35 mouse cellular contexts compared by ENCODE assay signal in the genomic region with DNA sequence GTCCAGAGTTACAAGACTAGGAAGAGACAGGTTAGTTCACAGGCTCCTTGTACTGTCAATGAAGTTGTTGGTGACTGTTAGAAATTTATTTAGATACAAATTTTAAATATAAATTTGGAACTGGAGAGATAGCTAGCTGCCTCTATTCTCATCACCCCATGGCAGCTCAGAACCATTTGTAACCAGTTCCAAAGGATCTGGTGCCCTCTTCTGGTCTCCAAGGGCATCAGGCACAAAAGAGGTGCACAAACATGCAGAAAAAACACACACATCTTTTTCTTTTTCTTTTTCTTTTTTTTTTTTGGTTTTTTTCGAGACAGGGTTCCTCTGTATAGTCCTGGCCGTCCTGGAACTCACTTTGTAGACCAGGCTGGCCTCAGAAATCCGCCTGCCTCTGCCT. TPM values are rescaled to one million over a fixed set of nuclear protein-coding genes. Genes with fewer than 3 reads are reported as not detected.
A peak's percentile ranks its signal among the peaks of the same experiment; 100 is the strongest.
DNase-seq lines count a peak whose midpoint lies in the region; ATAC-seq and TF ChIP-seq lines count a peak whose summit lies in the region.
"Had no signal": no experiment of that assay in that cellular context is flagged by ENCODE, and none has a peak within 500 bp of the region (broad histone marks: within the 10 kb centered on the region; RNA-seq: fewer than 3 reads in every experiment).

No protein-coding gene starts in this region.

- H3K79me2 ChIP-seq in heart, adult 2 months (replicated peaks; ENCODE audit: control insufficient read depth, insufficient read depth, low read length): peaks cover 3% of the 10 kb centered on the region

- no peak overlapping the region for H3K4me2 ChIP-seq in liver, embryonic 14.5 days (ENCODE audit: low read depth)
- H3K4me2 ChIP-seq: embryonic facial prominence, embryonic 12.5 days; heart, embryonic 12.5 days; hindbrain, embryonic 14.5 days; limb, embryonic 13.5 days; liver, embryonic 13.5 days; lung, embryonic 14.5 days; neural tube, embryonic 12.5 days had no signal

- H3K9me3 ChIP-seq in liver, embryonic 14.5 days (ENCODE audit: control insufficient read depth, low read length): no peaks in the 10 kb centered on the region
- no peaks in the 10 kb centered on the region for H3K9me3 ChIP-seq in E14TG2a.4 (ENCODE audit: low read length)
- H3K9me3 ChIP-seq in limb, embryonic 10.5 days (replicated peaks): no peaks in the 10 kb centered on the region
- H3K9me3 ChIP-seq: embryonic facial prominence, embryonic 12.5 days; G1E; heart, embryonic 12.5 days; liver, embryonic 13.5 days; midbrain, embryonic 10.5 days; neural tube, embryonic 12.5 days had no signal

- H3K27me3 ChIP-seq in heart, adult 2 months (ENCODE audit: control insufficient read depth, insufficient read depth, low read length): no peaks in the 10 kb centered on the region
- H3K27me3 ChIP-seq in liver, embryonic 14.5 days (ENCODE audit: control insufficient read depth, insufficient read depth, low read length): no peaks in the 10 kb centered on the region
- H3K27me3 ChIP-seq in E14TG2a.4 (ENCODE audit: insufficient read depth, low read length): no peaks in the 10 kb centered on the region
- H3K27me3 ChIP-seq in limb, embryonic 10.5 days (ENCODE audit: low read depth, poor library complexity, severe bottlenecking): no peaks in the 10 kb centered on the region
- H3K27me3 ChIP-seq: embryonic facial prominence, embryonic 12.5 days; heart, embryonic 12.5 days; limb, embryonic 13.5 days; liver, embryonic 13.5 days; neural tube, embryonic 12.5 days had no signal

- 93% methylated on average over 3 of the region's 3 CpGs for WGBS in heart, adult 2 months
- 68% methylated on average over 3 of the region's 3 CpGs for WGBS in liver, embryonic 14.5 days (ENCODE audit: insufficient replicate concordance)
- 92% methylated on average over 3 of the region's 3 CpGs for WGBS in limb, embryonic 10.5 days

- H3K4me1 ChIP-seq in heart, adult 2 months (ENCODE audit: control insufficient read depth, insufficient read depth, low read length): peaks cover 1% of the 10 kb centered on the region
- H3K4me1 ChIP-seq in liver, embryonic 14.5 days (replicated peaks; ENCODE audit: control insufficient read depth in 2 of 2, insufficient read depth in 2 of 2, low read length in 1 of 2): no peaks in the 10 kb centered on the region
- peaks cover 7% of the 10 kb centered on the region for H3K4me1 ChIP-seq in E14TG2a.4 (replicated peaks; ENCODE audit: low read depth, low read length)
- no peaks in the 10 kb centered on the region for H3K4me1 ChIP-seq in limb, embryonic 10.5 days
- H3K4me1 ChIP-seq: embryonic facial prominence, embryonic 12.5 days; forebrain, embryonic 10.5 days; limb, embryonic 13.5 days; midbrain, embryonic 10.5 days; neural tube, embryonic 12.5 days had no signal

- no peak for TF ChIP-seq POLR2A in heart, adult 2 months (IDR thresholded peaks at IDR 0.05; ENCODE audit: insufficient read depth, low read depth, low read length)

- no peak overlapping the region for H3K27ac ChIP-seq in heart, adult 2 months
- H3K27ac ChIP-seq in liver, embryonic 14.5 days: no peak overlapping the region
- H3K27ac ChIP-seq in limb, embryonic 10.5 days: no peak overlapping the region
- H3K27ac ChIP-seq: forebrain, embryonic 10.5 days; hindbrain, embryonic 14.5 days; limb, embryonic 13.5 days; liver, embryonic 13.5 days; midbrain, embryonic 10.5 days; neural tube, embryonic 12.5 days had no signal

- H3K36me3 ChIP-seq in heart, adult 2 months (ENCODE audit: control insufficient read depth, insufficient read depth, low read length): peaks cover 5% of the 10 kb centered on the region
- no peaks in the 10 kb centered on the region; the same call in 1 of the 2 replicates for H3K36me3 ChIP-seq in liver, embryonic 14.5 days (replicated peaks; ENCODE audit: control insufficient read depth, insufficient read depth, low read depth)
- H3K36me3 ChIP-seq in E14TG2a.4 (ENCODE audit: insufficient read depth, low read length): peaks cover 11% of the 10 kb centered on the region; the same call in 1 of the 2 replicates
- peaks cover 38% of the 10 kb centered on the region for H3K36me3 ChIP-seq in limb, embryonic 10.5 days
- H3K36me3 ChIP-seq: neural tube, embryonic 12.5 days had no signal

- no peak for DNase-seq in heart, adult 2 months
- no peak for DNase-seq in heart, adult 9 months (ENCODE audit: low spot score in 2 of 2)
- DNase-seq in liver, embryonic 14.5 days (ENCODE audit: low read depth in 3 of 3, low spot score in 3 of 3): no peak
- DNase-seq in liver: no peak
- DNase-seq in c-Kit-negative CD71-positive TER-119-positive erythroid progenitor cells, embryonic 14.5 days (ENCODE audit: low read depth, low spot score): peak; percentile 17
- DNase-seq in B cell, adult 2 months: no peak
- DNase-seq in limb, embryonic 10.5 days (ENCODE audit: low spot score): no peak
- DNase-seq: adrenal gland, adult 2 months; cerebellum, adult 8-10 months; cerebellum, postnatal 36 days; forebrain, postnatal 0 days; gastrocnemius, postnatal 10 days; heart, postnatal 4 days; kidney, adult 8-10 months; kidney, postnatal 10 days; layer of hippocampus, adult 9-11 months; liver, embryonic 13.5 days; lung, embryonic 14.5 days; lung, postnatal 14 days; right cerebral cortex, postnatal 4 days; thymus, adult 2 months; thymus, postnatal 4 days had no signal

- TF ChIP-seq EP300 in heart, adult 2 months (IDR thresholded peaks at IDR 0.05; ENCODE audit: insufficient read depth, low read depth, low read length): no peak
- no peak for TF ChIP-seq EP300 in liver, embryonic 14.5 days (IDR thresholded peaks at IDR 0.05; ENCODE audit: low read depth)

- TF ChIP-seq CTCF in heart, adult 2 months (IDR thresholded peaks at IDR 0.05): 0 out of 2 replicates have a peak, but pooled peaks have one; percentile 17
- TF ChIP-seq CTCF in liver, embryonic 14.5 days (IDR thresholded peaks at IDR 0.05; ENCODE audit: low read depth): peak; percentile 56
- TF ChIP-seq CTCF in E14TG2a.4 (conservative IDR thresholded peaks at IDR 0.05; ENCODE audit: low read length): peak; percentile 35

- H3K4me3 ChIP-seq in heart, adult 2 months: no peak overlapping the region
- no peak overlapping the region for H3K4me3 ChIP-seq in liver, embryonic 14.5 days (ENCODE audit: insufficient read depth in 1 of 2, low read depth in 2 of 2, low read length in 2 of 2)
- H3K4me3 ChIP-seq in E14TG2a.4 (replicated peaks; ENCODE audit: low read length): no peak overlapping the region
- no peak overlapping the region for H3K4me3 ChIP-seq in limb, embryonic 10.5 days
- H3K4me3 ChIP-seq: embryonic facial prominence, embryonic 12.5 days; forebrain, embryonic 10.5 days; heart, embryonic 12.5 days; limb, embryonic 13.5 days; liver, embryonic 13.5 days; midbrain, embryonic 10.5 days; myocyte; neural tube, embryonic 12.5 days had no signal

- H3K9ac ChIP-seq in heart, adult 2 months (ENCODE audit: low read depth, low read length): no peak overlapping the region
- no peak overlapping the region for H3K9ac ChIP-seq in liver, embryonic 14.5 days (replicated peaks)
- H3K9ac ChIP-seq: embryonic facial prominence, embryonic 12.5 days; forebrain, postnatal 0 days; heart, embryonic 12.5 days; hindbrain, embryonic 14.5 days; limb, embryonic 13.5 days; liver, embryonic 13.5 days; lung, embryonic 14.5 days; neural tube, embryonic 12.5 days had no signal

- intact Hi-C loops in heart, adult 2 months (cut with DNase I): no loop called here

- no peak for ATAC-seq in liver, embryonic 14.5 days (ENCODE audit: insufficient read depth)
- ATAC-seq: activated CD4-positive, CD25-positive, alpha-beta regulatory T cell, adult 4 months; forebrain, postnatal 0 days; inflammation-experienced regulatory T-cells, adult 6 months; midbrain, embryonic 16.5 days had no signal

RNA-seq across cellular contexts. Expression of gene Jmy, which starts 18.5 kb away (rescaled TPM):
- total RNA-seq in heart, adult 2 months (2021): 10 to 100 TPM; 41.0 to 50.7 TPM
- 6.4 and 13.1 TPM in 2 replicates for polyA plus RNA-seq in heart, adult 2 months (2012; rRNA removed)
- 1.9 and 2.8 TPM in 2 replicates for polyA plus RNA-seq in liver, embryonic 14.5 days (2012; rRNA removed)
- polyA plus RNA-seq in liver, embryonic 14.5 days (2014; fragmentation: Nextera tagmentation; extraction: Ambion mirVana): 2.3 TPM in 2 replicates
- polyA plus RNA-seq in limb, embryonic 10.5 days (2016; fragmentation: Nextera tagmentation; extraction: Ambion mirVana): 4.2 and 5.7 TPM in 2 replicates
